Mouse (Mus musculus): ENCODE data around the gene Sgk1. TPM values are rescaled to one million over a fixed set of nuclear protein-coding genes. Genes with fewer than 3 reads are reported as not detected.

Sgk1 gene
- polyA plus RNA-seq, 1 experiment from 2014 or later, result 44.4 TPM

GRCm38 (mm10) chr10:21988489-21988888, 106.5 kb downstream of the Sgk1 start:
- H3K4me2 ChIP-seq (ENCODE audit: low read length), result no peak overlapping the region
- WGBS, result 78% methylated on average over 5 of the region's 5 CpGs
- no peaks in the 10 kb centered on the region for H3K36me3 ChIP-seq (ENCODE audit: control insufficient read depth, insufficient read depth, low read length)
- no peak overlapping the region for H3K4me3 ChIP-seq (ENCODE audit: low read length)
- H3K9ac ChIP-seq (ENCODE audit: low read depth, low read length), result no peak overlapping the region
- H3K9me3 ChIP-seq (ENCODE audit: control insufficient read depth, low read length), result no peaks in the 10 kb centered on the region
- H3K27me3 ChIP-seq (replicated peaks; ENCODE audit: control insufficient read depth, insufficient read depth, low read length), result peaks cover 3% of the 10 kb centered on the region; the same call in 1 of the 2 replicates
- no peak for ATAC-seq
- no peak overlapping the region for H3K27ac ChIP-seq (ENCODE audit: low read depth, low read length)
- H3K4me1 ChIP-seq (ENCODE audit: control insufficient read depth, insufficient read depth, low read depth, low read length), result peaks cover 13% of the 10 kb centered on the region

- WGBS, result 9% methylated on average over 17 of the region's 17 CpGs
- 0 out of 2 replicates have a peak overlapping the region, but pooled peaks have one; percentile 10 for H3K4me3 ChIP-seq (ENCODE audit: low read length)
These were observed 109.4 kb downstream of the Sgk1 start for GRCm38 (mm10) chr10:21991351-21991840.

DNA sequence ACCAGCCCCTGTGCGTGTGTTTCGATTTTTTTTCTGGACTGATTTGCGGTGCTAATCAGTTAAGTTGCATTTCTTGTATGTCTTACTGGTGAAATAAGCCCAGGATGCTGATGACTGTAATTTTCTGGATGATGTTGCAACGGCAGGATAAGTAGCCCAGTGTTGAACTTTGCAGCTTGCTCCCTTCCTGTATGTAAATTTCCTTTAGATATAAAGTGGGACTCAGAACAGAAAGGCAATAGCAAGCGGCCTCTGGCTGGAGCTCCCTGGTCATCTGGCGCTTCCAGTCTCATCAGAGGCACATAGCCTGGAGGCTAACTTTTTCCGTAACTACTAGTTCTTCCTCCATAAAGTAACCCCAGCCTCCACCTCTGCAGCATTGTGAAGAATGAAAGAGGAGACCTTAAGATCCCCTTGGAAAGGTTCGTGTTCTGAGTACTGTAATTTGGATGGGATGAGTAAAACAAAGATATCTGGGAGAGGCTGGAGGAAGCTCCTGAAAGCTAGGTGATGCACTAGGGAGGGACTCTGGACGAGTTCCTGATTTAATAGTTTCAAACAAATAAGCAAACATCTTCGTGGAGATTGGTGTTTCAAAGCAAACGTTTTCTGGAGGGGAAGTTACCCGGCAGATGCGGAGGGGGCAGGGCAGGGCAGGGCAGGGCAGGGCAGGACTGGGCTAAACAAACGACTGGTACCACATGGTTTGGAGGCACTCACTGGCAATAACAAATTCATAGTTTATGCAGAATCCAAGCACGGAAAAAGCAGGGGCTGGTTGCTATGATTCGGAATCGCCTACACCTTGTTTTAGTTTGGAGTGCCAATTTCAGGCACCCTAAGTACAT, 110.2 kb downstream of the Sgk1 start:
- WGBS, result 19% methylated on average over 17 of the region's 17 CpGs
- H3K27me3 ChIP-seq (replicated peaks; ENCODE audit: control insufficient read depth, insufficient read depth, low read length), result peaks cover 3% of the 10 kb centered on the region; the same call in 1 of the 2 replicates
- H3K4me3 ChIP-seq (ENCODE audit: low read length), result no peak overlapping the region
- H3K9me3 ChIP-seq (ENCODE audit: control insufficient read depth, low read length), result no peaks in the 10 kb centered on the region
- ATAC-seq, result no peak
- peak overlapping the region; percentile 98 for H3K4me2 ChIP-seq (ENCODE audit: low read length)
- H3K9ac ChIP-seq (ENCODE audit: low read depth, low read length), result no peak overlapping the region
- H3K4me1 ChIP-seq (ENCODE audit: control insufficient read depth, insufficient read depth, low read depth, low read length), result peaks cover 15% of the 10 kb centered on the region
- no peak overlapping the region for H3K27ac ChIP-seq (ENCODE audit: low read depth, low read length)
- H3K36me3 ChIP-seq (ENCODE audit: control insufficient read depth, insufficient read depth, low read length), result 0 out of 2 replicates have a peak, but pooled peaks cover 5% of the 10 kb centered on the region

More at GRCm38 (mm10) chr10:21991351-21991840, 109.4 kb downstream of the Sgk1 start:
- H3K9ac ChIP-seq (ENCODE audit: low read depth, low read length), result no peak overlapping the region
- H3K4me2 ChIP-seq (ENCODE audit: low read length), result peak overlapping the region; percentile 44
- peaks cover 3% of the 10 kb centered on the region; the same call in 1 of the 2 replicates for H3K27me3 ChIP-seq (replicated peaks; ENCODE audit: control insufficient read depth, insufficient read depth, low read length)
- ATAC-seq, result no peak
- H3K36me3 ChIP-seq (ENCODE audit: control insufficient read depth, insufficient read depth, low read length), result 0 out of 2 replicates have a peak, but pooled peaks cover 1% of the 10 kb centered on the region
- H3K4me1 ChIP-seq (ENCODE audit: control insufficient read depth, insufficient read depth, low read depth, low read length), result peaks cover 15% of the 10 kb centered on the region
- no peaks in the 10 kb centered on the region for H3K9me3 ChIP-seq (ENCODE audit: control insufficient read depth, low read length)
- H3K27ac ChIP-seq (ENCODE audit: low read depth, low read length), result no peak overlapping the region

GRCm38 (mm10) chr10:21992834-21993514, 111.0 kb downstream of the Sgk1 start:
- peak overlapping the region; percentile 69 for H3K4me3 ChIP-seq (ENCODE audit: low read length)
- H3K9me3 ChIP-seq (ENCODE audit: control insufficient read depth, low read length), result no peaks in the 10 kb centered on the region
- ATAC-seq, result peak; percentile 41
- peaks cover 15% of the 10 kb centered on the region for H3K4me1 ChIP-seq (ENCODE audit: control insufficient read depth, insufficient read depth, low read depth, low read length)
- 1% methylated on average over 30 of the region's 30 CpGs for WGBS
- no peak overlapping the region for H3K27ac ChIP-seq (ENCODE audit: low read depth, low read length)
- 0 out of 2 replicates have a peak, but pooled peaks cover 10% of the 10 kb centered on the region for H3K36me3 ChIP-seq (ENCODE audit: control insufficient read depth, insufficient read depth, low read length)
- peak overlapping the region; percentile 75 for H3K9ac ChIP-seq (ENCODE audit: low read depth, low read length)
- peaks cover 3% of the 10 kb centered on the region; the same call in 1 of the 2 replicates for H3K27me3 ChIP-seq (replicated peaks; ENCODE audit: control insufficient read depth, insufficient read depth, low read length)
- peak overlapping the region; percentile 98 for H3K4me2 ChIP-seq (ENCODE audit: low read length)

GRCm38 (mm10) chr10:21993515-21994373, 111.8 kb downstream of the Sgk1 start:
- peaks cover 10% of the 10 kb centered on the region; the same call in 1 of the 2 replicates for H3K36me3 ChIP-seq (ENCODE audit: control insufficient read depth, insufficient read depth, low read length)
- peak overlapping the region; percentile 98 for H3K4me2 ChIP-seq (ENCODE audit: low read length)
- peaks cover 15% of the 10 kb centered on the region for H3K4me1 ChIP-seq (ENCODE audit: control insufficient read depth, insufficient read depth, low read depth, low read length)
- ATAC-seq, result peak; percentile 79
- H3K27me3 ChIP-seq (replicated peaks; ENCODE audit: control insufficient read depth, insufficient read depth, low read length), result peaks cover 3% of the 10 kb centered on the region; the same call in 1 of the 2 replicates
- H3K9me3 ChIP-seq (ENCODE audit: control insufficient read depth, low read length), result no peaks in the 10 kb centered on the region
- peak overlapping the region; percentile 75 for H3K9ac ChIP-seq (ENCODE audit: low read depth, low read length)
- H3K27ac ChIP-seq (ENCODE audit: low read depth, low read length), result peak overlapping the region; percentile 83
- H3K4me3 ChIP-seq (ENCODE audit: low read length), result peak overlapping the region; percentile 69
- under 1% methylated on average over 60 of the region's 60 CpGs for WGBS

GRCm38 (mm10) chr10:21994431-21994914, 112.5 kb downstream of the Sgk1 start:
- H3K4me3 ChIP-seq (ENCODE audit: low read length), result peak overlapping the region; percentile 69
- peaks cover 10% of the 10 kb centered on the region; the same call in 1 of the 2 replicates for H3K36me3 ChIP-seq (ENCODE audit: control insufficient read depth, insufficient read depth, low read length)
- H3K27ac ChIP-seq (ENCODE audit: low read depth, low read length), result peak overlapping the region; percentile 83
- peak overlapping the region; percentile 98 for H3K4me2 ChIP-seq (ENCODE audit: low read length)
- H3K9me3 ChIP-seq (ENCODE audit: control insufficient read depth, low read length), result no peaks in the 10 kb centered on the region
- H3K27me3 ChIP-seq (replicated peaks; ENCODE audit: control insufficient read depth, insufficient read depth, low read length), result peaks cover 3% of the 10 kb centered on the region; the same call in 1 of the 2 replicates
- ATAC-seq, result peak; percentile 97
- peaks cover 15% of the 10 kb centered on the region for H3K4me1 ChIP-seq (ENCODE audit: control insufficient read depth, insufficient read depth, low read depth, low read length)
- under 1% methylated on average over 36 of the region's 40 CpGs for WGBS
- peak overlapping the region; percentile 75 for H3K9ac ChIP-seq (ENCODE audit: low read depth, low read length)

DNA sequence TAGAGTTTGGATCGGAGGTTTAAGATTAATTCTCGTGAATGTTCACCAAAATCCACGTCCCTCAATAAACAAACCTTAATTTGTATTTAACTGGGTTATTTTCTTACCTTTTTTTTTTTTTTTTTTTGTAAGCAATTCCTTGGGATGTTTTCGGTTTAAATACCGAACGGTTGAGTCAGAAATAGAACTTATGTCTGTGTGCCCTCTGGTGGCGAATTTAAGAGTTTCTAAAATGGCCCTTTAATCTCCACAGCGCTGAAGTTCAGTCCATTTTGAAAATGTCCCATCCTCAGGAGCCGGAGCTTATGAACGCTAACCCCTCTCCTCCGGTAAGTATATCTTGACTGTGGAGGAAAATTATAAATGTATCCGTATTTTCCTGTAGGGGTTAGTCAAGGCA, 113.2 kb downstream of the Sgk1 start:
- Histone ChIP-seq H3K36me3 (ENCODE audit: control insufficient read depth, insufficient read depth, low read length) (peaks cover 10% of the 10 kb centered on the region; the same call in 1 of the 2 replicates), H3K9ac (ENCODE audit: low read depth, low read length) (no peak overlapping the region), H3K9me3 (ENCODE audit: control insufficient read depth, low read length) (no peaks in the 10 kb centered on the region), H3K4me3 (ENCODE audit: low read length) (peak overlapping the region; percentile 69), H3K4me1 (ENCODE audit: control insufficient read depth, insufficient read depth, low read depth, low read length) (peaks cover 15% of the 10 kb centered on the region), H3K27ac (ENCODE audit: low read depth, low read length) (no peak overlapping the region), H3K4me2 (ENCODE audit: low read length) (peak overlapping the region; percentile 98), H3K27me3 (replicated peaks; ENCODE audit: control insufficient read depth, insufficient read depth, low read length) (peaks cover 3% of the 10 kb centered on the region; the same call in 1 of the 2 replicates)
- no peak for ATAC-seq
- 9% methylated on average over 12 of the region's 12 CpGs for WGBS

- Histone ChIP-seq H3K9ac (ENCODE audit: low read depth, low read length) (no peak overlapping the region), H3K36me3 (ENCODE audit: control insufficient read depth, insufficient read depth, low read length) (peaks cover 10% of the 10 kb centered on the region; the same call in 1 of the 2 replicates), H3K4me1 (ENCODE audit: control insufficient read depth, insufficient read depth, low read depth, low read length) (peaks cover 15% of the 10 kb centered on the region), H3K4me3 (ENCODE audit: low read length) (peak overlapping the region; percentile 69), H3K9me3 (ENCODE audit: control insufficient read depth, low read length) (no peaks in the 10 kb centered on the region), H3K27me3 (replicated peaks; ENCODE audit: control insufficient read depth, insufficient read depth, low read length) (peaks cover 3% of the 10 kb centered on the region; the same call in 1 of the 2 replicates), H3K27ac (ENCODE audit: low read depth, low read length) (no peak overlapping the region), H3K4me2 (ENCODE audit: low read length) (peak overlapping the region; percentile 98)
- WGBS, result 65% methylated on average over 11 of the region's 11 CpGs
- no peak for ATAC-seq
These were observed 113.8 kb downstream of the Sgk1 start for GRCm38 (mm10) chr10:21995661-21996308.
